Mouse (Mus musculus): ENCODE data around the gene Tex33. TPM values are rescaled to one million over a fixed set of nuclear protein-coding genes. Genes with fewer than 3 reads are reported as not detected.

Gene Tex33
- polyA plus RNA-seq, 1 experiment, result not detected

DNA sequence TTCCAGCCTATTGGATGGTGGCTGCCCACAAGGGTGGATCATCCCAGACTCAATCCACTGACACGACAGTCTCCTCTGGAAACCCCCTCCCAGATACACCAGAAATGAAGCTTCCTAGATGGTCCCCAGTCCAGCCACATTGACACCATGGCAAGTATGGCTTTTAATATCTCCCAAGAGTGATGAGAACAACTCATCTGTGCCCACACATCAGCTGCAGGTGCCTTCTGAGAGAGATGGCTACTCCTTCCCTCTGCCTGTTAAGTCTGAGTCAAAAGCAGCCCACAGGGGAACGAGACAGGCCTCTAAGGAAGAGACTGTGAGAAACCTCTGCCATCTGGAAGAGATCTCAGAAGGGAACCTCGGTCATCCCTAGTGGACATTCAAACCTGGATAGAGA, 27.9 kb downstream of the Tex33 start:
- no peaks in the 10 kb centered on the region for H3K36me3 ChIP-seq (ENCODE audit: control insufficient read depth, insufficient read depth, low read length)
- H3K4me3 ChIP-seq (ENCODE audit: extremely low read depth, insufficient read depth, insufficient read length), result no peak overlapping the region
- WGBS, result 52% methylated on average over 3 of the region's 3 CpGs
- no peaks in the 10 kb centered on the region for H3K27me3 ChIP-seq (ENCODE audit: control insufficient read depth, insufficient read depth, low read length)
- H3K27ac ChIP-seq (ENCODE audit: insufficient read depth, low read length), result no peak overlapping the region
- TF ChIP-seq CTCF (IDR thresholded peaks at IDR 0.05; ENCODE audit: extremely low read depth, insufficient read depth, insufficient read length, insufficient replicate concordance), result no peak
- no peak for TF ChIP-seq POLR2A (IDR thresholded peaks at IDR 0.05; ENCODE audit: low read depth, low read length)
- H3K4me1 ChIP-seq (ENCODE audit: control insufficient read depth, insufficient read depth, insufficient read length), result no peaks in the 10 kb centered on the region; the same call in 1 of the 2 replicates
- no peak for DNase-seq (ENCODE audit: low read depth in 1 of 2, low spot score in 2 of 2)

DNA sequence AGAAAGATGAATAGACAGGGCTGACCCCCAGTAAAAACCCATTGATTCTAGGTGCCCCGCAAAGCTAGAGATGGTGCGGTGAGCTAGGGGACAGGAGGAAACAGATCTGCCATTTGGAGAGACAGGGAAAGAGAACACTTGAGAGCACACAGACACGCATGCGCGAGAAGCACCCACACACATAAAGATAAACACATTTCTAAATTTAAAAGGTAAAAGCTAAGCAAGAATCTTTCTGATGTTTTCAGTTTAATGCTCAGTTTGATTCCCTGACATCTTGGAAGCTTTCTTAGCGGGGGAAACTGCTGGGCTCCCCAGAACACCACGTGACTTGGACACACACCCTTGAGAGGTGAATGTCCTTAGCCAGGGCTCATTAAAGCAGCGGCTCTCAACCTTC, 28.8 kb downstream of the Tex33 start:
- no peak for DNase-seq (ENCODE audit: low read depth in 1 of 2, low spot score in 2 of 2)
- Histone ChIP-seq H3K4me1 (ENCODE audit: control insufficient read depth, insufficient read depth, insufficient read length) (no peaks in the 10 kb centered on the region; the same call in 1 of the 2 replicates), H3K36me3 (ENCODE audit: control insufficient read depth, insufficient read depth, low read length) (no peaks in the 10 kb centered on the region), H3K4me3 (ENCODE audit: extremely low read depth, insufficient read depth, insufficient read length) (no peak overlapping the region), H3K27me3 (ENCODE audit: control insufficient read depth, insufficient read depth, low read length) (no peaks in the 10 kb centered on the region), H3K27ac (ENCODE audit: insufficient read depth, low read length) (no peak overlapping the region)
- no peak for TF ChIP-seq CTCF (IDR thresholded peaks at IDR 0.05; ENCODE audit: extremely low read depth, insufficient read depth, insufficient read length, insufficient replicate concordance)
- no peak for TF ChIP-seq POLR2A (IDR thresholded peaks at IDR 0.05; ENCODE audit: low read depth, low read length)
- WGBS, result 89% methylated on average over 8 of the region's 8 CpGs

DNA sequence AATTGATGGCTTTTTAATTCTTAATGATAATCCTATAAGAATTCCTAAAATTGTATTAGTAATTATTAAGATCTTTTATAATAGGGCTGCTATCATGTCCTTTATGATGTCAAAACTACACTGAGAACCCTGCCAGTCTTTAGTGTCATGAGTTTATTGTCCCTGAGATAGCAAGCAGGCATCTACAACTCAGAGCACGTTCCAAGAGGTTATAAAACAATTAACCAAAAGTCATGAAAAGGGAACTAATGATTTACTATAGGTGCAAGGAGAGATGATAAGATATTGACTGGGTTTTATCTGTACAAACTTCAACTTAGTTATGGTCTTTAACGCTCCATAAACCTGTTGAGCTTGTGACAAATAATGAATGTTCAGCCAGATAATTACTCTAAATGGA, 29.8 kb downstream of the Tex33 start:
- H3K27me3 ChIP-seq (ENCODE audit: control insufficient read depth, insufficient read depth, low read length), result no peaks in the 10 kb centered on the region
- no peak for DNase-seq (ENCODE audit: low read depth in 1 of 2, low spot score in 2 of 2)
- WGBS, result 78% methylated on average over 2 of the region's 2 CpGs

DNA sequence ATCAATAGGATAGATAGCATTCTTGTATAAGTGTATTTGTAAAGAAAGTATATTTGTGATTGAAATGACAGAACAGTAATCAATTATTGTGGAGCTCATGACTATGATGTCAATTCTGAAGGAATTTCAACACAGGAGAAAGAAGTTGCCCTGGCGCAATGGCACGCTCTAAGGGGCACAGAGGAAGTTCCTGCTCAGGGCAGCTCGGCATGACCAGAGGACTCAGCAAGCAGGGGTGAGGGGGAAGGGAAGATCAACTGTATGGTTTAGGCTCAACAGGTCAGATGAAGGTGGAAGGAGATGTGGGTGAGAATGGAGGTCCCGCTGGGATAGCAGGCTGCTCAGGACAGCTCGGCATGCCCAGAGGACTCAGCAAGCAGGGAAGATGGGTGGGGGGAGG, 40.2 kb downstream of the Tex33 start:
- no peaks in the 10 kb centered on the region for H3K36me3 ChIP-seq (ENCODE audit: control insufficient read depth, insufficient read depth, low read length)
- TF ChIP-seq POLR2A (IDR thresholded peaks at IDR 0.05; ENCODE audit: low read depth, low read length) (no peak), CTCF (IDR thresholded peaks at IDR 0.05; ENCODE audit: extremely low read depth, insufficient read depth, insufficient read length, insufficient replicate concordance) (no peak)
- WGBS, result 50% methylated on average over 5 of the region's 5 CpGs
- H3K27ac ChIP-seq (ENCODE audit: insufficient read depth, low read length), result no peak overlapping the region
- peaks cover 3% of the 10 kb centered on the region; the same call in 1 of the 2 replicates for H3K4me1 ChIP-seq (ENCODE audit: control insufficient read depth, insufficient read depth, insufficient read length)
- no peak for DNase-seq (ENCODE audit: low read depth in 1 of 2, low spot score in 2 of 2)
- no peak overlapping the region for H3K4me3 ChIP-seq (ENCODE audit: extremely low read depth, insufficient read depth, insufficient read length)
- no peaks in the 10 kb centered on the region for H3K27me3 ChIP-seq (ENCODE audit: control insufficient read depth, insufficient read depth, low read length)

More for the DNA sequence above, 29.8 kb downstream of the Tex33 start:
- Histone ChIP-seq H3K36me3 (ENCODE audit: control insufficient read depth, insufficient read depth, low read length) (no peaks in the 10 kb centered on the region), H3K4me3 (ENCODE audit: extremely low read depth, insufficient read depth, insufficient read length) (no peak overlapping the region), H3K27ac (ENCODE audit: insufficient read depth, low read length) (no peak overlapping the region), H3K4me1 (ENCODE audit: control insufficient read depth, insufficient read depth, insufficient read length) (no peaks in the 10 kb centered on the region; the same call in 1 of the 2 replicates)
- TF ChIP-seq POLR2A (IDR thresholded peaks at IDR 0.05; ENCODE audit: low read depth, low read length) (no peak), CTCF (IDR thresholded peaks at IDR 0.05; ENCODE audit: extremely low read depth, insufficient read depth, insufficient read length, insufficient replicate concordance) (no peak)

DNA sequence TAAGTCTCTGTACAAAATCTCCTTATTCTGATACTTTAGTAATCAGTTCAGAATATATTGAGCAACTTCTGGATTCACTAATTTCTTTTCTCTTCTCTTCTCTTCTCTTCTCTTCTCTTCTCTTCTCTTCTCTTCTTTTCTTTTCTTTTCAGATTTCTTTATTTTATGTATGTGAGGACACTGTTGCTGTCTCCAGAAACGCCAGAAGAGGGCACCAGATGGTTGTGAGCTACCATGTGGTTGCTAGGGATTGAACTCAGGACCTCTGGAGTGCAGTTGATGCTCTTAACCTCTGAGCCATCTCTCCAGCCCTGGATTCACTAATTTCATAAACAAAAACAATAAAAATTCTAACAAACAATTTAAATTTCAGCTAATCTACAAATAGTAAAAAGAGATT, 40.8 kb downstream of the Tex33 start:
- DNase-seq (ENCODE audit: low read depth in 1 of 2, low spot score in 2 of 2), result peak in 1 of 2 experiments; percentile 21
- peaks cover 3% of the 10 kb centered on the region; the same call in 1 of the 2 replicates for H3K4me1 ChIP-seq (ENCODE audit: control insufficient read depth, insufficient read depth, insufficient read length)
- no peak overlapping the region for H3K27ac ChIP-seq (ENCODE audit: insufficient read depth, low read length)
- no peaks in the 10 kb centered on the region for H3K36me3 ChIP-seq (ENCODE audit: control insufficient read depth, insufficient read depth, low read length)
- WGBS, result 0% methylated on average over 1 of the region's 1 CpGs
- no peaks in the 10 kb centered on the region for H3K27me3 ChIP-seq (ENCODE audit: control insufficient read depth, insufficient read depth, low read length)
- H3K4me3 ChIP-seq (ENCODE audit: extremely low read depth, insufficient read depth, insufficient read length), result no peak overlapping the region
- no peak for TF ChIP-seq POLR2A (IDR thresholded peaks at IDR 0.05; ENCODE audit: low read depth, low read length)
- peak; percentile 17; the same call in 1 of the 2 replicates for TF ChIP-seq CTCF (IDR thresholded peaks at IDR 0.05; ENCODE audit: extremely low read depth, insufficient read depth, insufficient read length, insufficient replicate concordance)

DNA sequence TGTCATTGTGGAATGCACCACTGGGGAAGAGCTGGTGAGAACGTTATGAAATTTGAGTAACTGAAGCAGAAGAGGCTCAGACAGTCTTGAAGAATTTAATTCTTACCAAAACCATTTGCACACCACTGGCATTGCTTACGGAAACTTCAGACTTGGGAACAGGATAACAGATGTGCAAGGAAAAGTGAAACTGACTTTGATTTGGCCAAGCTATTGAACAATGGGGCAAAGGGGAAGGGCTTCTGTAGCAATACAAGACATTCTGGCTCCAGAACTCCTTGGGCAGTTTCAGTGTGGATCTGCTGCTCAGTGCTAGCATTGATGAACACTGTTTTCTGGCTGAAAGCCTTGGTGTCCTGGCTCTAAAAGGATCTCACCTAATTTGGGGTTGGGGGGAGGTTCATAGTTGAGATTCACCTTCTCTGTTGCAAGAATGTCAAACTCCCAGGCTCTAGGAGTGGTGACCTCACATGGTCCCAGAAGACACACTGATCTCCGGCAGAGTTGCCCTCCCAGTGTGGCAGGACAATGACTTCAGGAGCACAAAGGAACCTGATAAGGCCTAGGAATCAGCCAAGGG, 44.0 kb downstream of the Tex33 start:
- no peak for DNase-seq (ENCODE audit: low read depth in 1 of 2, low spot score in 2 of 2)
- TF ChIP-seq POLR2A (IDR thresholded peaks at IDR 0.05; ENCODE audit: low read depth, low read length) (no peak), CTCF (IDR thresholded peaks at IDR 0.05; ENCODE audit: extremely low read depth, insufficient read depth, insufficient read length, insufficient replicate concordance) (no peak)
- Histone ChIP-seq H3K4me3 (ENCODE audit: extremely low read depth, insufficient read depth, insufficient read length) (no peak overlapping the region), H3K27ac (ENCODE audit: insufficient read depth, low read length) (no peak overlapping the region), H3K27me3 (ENCODE audit: control insufficient read depth, insufficient read depth, low read length) (no peaks in the 10 kb centered on the region), H3K36me3 (ENCODE audit: control insufficient read depth, insufficient read depth, low read length) (no peaks in the 10 kb centered on the region), H3K4me1 (ENCODE audit: control insufficient read depth, insufficient read depth, insufficient read length) (peaks cover 3% of the 10 kb centered on the region; the same call in 1 of the 2 replicates)
- WGBS, result 66% methylated on average over 3 of the region's 3 CpGs

DNA sequence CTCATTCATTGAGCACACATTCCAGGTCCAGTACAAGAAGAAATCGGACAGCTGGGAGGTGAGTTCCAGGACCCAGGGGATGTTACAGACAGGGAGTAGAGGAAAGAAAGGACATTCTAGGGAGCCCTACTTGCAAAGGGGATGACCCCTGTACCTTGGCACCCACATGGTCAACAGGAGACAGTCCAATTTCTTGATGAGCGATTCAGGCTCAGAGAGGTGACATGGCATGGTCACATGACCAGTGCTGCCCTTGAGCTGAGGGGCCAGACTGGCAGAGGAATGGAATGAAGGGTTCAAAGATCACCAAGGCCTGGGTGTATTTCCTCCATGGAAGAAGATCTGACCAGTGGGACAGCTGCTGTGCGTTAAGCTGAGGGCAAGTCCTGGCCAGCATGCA, 51.1 kb downstream of the Tex33 start:
- 92% methylated on average over 3 of the region's 3 CpGs for WGBS
- Histone ChIP-seq H3K4me3 (ENCODE audit: extremely low read depth, insufficient read depth, insufficient read length) (no peak overlapping the region), H3K36me3 (ENCODE audit: control insufficient read depth, insufficient read depth, low read length) (peaks cover 3% of the 10 kb centered on the region; the same call in 1 of the 2 replicates), H3K27ac (ENCODE audit: insufficient read depth, low read length) (no peak overlapping the region), H3K27me3 (ENCODE audit: control insufficient read depth, insufficient read depth, low read length) (no peaks in the 10 kb centered on the region), H3K4me1 (ENCODE audit: control insufficient read depth, insufficient read depth, insufficient read length) (no peaks in the 10 kb centered on the region)
- TF ChIP-seq CTCF (IDR thresholded peaks at IDR 0.05; ENCODE audit: extremely low read depth, insufficient read depth, insufficient read length, insufficient replicate concordance) (no peak), POLR2A (IDR thresholded peaks at IDR 0.05; ENCODE audit: low read depth, low read length) (no peak)
- no peak for DNase-seq (ENCODE audit: low read depth in 1 of 2, low spot score in 2 of 2)

All from spleen, adult 2 months (tissue).